Mouse (Mus musculus) kidney, embryonic 15.5 days (tissue): ENCODE results near the gene Cdk13. TPM values are rescaled to one million over a fixed set of nuclear protein-coding genes. Genes with fewer than 3 reads are reported as not detected.
A peak's percentile ranks its signal among the peaks of the same experiment; 100 is the strongest.

ENCODE experiments used
- ATAC-seq: fragments of 200-750 bp; cut with Nextera tagmentation; replicated peaks from 2 replicates; pipeline ENCODE4 v1.8.0; 2017; ENCODE audit warnings: moderate TSS enrichment; ENCODE audit not compliant: low FRiP score
- H3K27ac ChIP-seq: fragments of 300-500 bp; sonication (generic); 2 replicates; pipeline ENCODE4 v1.5.1; 2015; ENCODE audit warnings: mild to moderate bottlenecking, inconsistent platforms
- H3K27me3 ChIP-seq: fragments of 300-500 bp; sonication (generic); 2 replicates; pipeline ENCODE4 v1.6.1; 2015; ENCODE audit warnings: inconsistent platforms
- H3K36me3 ChIP-seq: fragments of 300-500 bp; sonication (generic); 2 replicates; pipeline ENCODE4 v1.6.1; 2015; ENCODE audit warnings: inconsistent platforms
- H3K4me1 ChIP-seq: fragments of 300-500 bp; sonication (generic); 2 replicates; pipeline ENCODE4 v1.6.1; 2015; ENCODE audit warnings: inconsistent platforms
- H3K4me2 ChIP-seq: fragments of 300-500 bp; sonication (generic); 2 replicates; pipeline ENCODE4 v1.6.1; 2015; ENCODE audit warnings: moderate library complexity, mild to moderate bottlenecking, inconsistent platforms
- H3K4me3 ChIP-seq: fragments of 300-500 bp; sonication (generic); replicated peaks from 2 replicates; pipeline ENCODE4 v1.5.1; 2015; ENCODE audit warnings: mild to moderate bottlenecking, inconsistent platforms
- H3K9ac ChIP-seq: fragments of 300-500 bp; sonication (generic); 2 replicates; pipeline ENCODE4 v1.6.1; 2015; ENCODE audit warnings: mild to moderate bottlenecking, inconsistent platforms
- H3K9me3 ChIP-seq: fragments of 300-500 bp; sonication (generic); replicated peaks from 2 replicates; pipeline ENCODE4 v1.6.1; 2016; ENCODE audit warnings: inconsistent platforms
- WGBS: fragments of 180-500 bp; shearing (Covaris S2); methylation state at CpG from one replicate; pipeline ENCODE4 v1.1.7; 2015; ENCODE audit warnings: mixed read lengths; 5-methylcytosine and 5-hydroxymethylcytosine counted together
- polyA plus RNA-seq: library from polyadenylated mRNA; unstranded; fragments of >200 nt; fragmentation: Nextera tagmentation; extraction: Ambion mirVana; gene quantifications from 2 replicates; pipeline ENCODE4 v1.2.1, GENCODE M21; 2015

Cdk13 gene
- polyA plus RNA-seq, 1 experiment from 2014 or later: 15.3 TPM

GRCm38 (mm10) chr13:17728798-17729197, 76.1 kb downstream of the Cdk13 start:
- Histone ChIP-seq H3K4me3 (no peak overlapping the region), H3K9ac (no peak overlapping the region), H3K36me3 (peaks cover 19% of the 10 kb centered on the region), H3K4me1 (no peaks in the 10 kb centered on the region), H3K27me3 (no peaks in the 10 kb centered on the region), H3K9me3 (no peaks in the 10 kb centered on the region), H3K27ac (no peak overlapping the region), H3K4me2 (no peak overlapping the region)
- 92% methylated on average over 3 of the region's 3 CpGs for WGBS
- no peak for ATAC-seq

- ATAC-seq: no peak
Observed at GRCm38 (mm10) chr13:17727922-17728321, 77.0 kb downstream of the Cdk13 start.

DNA sequence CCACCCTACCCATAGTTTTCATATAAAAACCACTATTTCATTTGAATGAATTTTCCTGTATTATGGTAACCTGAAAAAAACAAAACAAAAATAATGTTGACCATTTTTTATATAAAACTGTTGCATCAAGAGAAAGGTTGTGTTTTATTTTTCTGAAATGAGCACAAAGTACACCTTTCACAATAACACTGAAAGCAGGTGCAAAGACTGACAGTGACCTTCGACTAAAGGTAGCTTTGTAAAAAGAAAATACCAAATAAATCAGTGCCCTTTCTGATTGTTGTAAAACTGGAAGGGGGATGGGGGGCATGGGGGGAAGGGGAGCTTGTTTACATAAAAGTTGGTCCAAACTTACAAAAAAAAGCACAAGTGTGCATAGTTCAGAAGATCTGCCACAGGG, 87.5 kb downstream of the Cdk13 start:
- Histone ChIP-seq H3K4me3 (no peak overlapping the region), H3K27me3 (no peaks in the 10 kb centered on the region), H3K9me3 (no peaks in the 10 kb centered on the region), H3K36me3 (peaks cover 46% of the 10 kb centered on the region), H3K9ac (no peak overlapping the region), H3K27ac (no peak overlapping the region), H3K4me2 (no peak overlapping the region), H3K4me1 (no peaks in the 10 kb centered on the region)
- no peak for ATAC-seq
- 86% methylated on average over 1 of the region's 1 CpGs for WGBS

More at GRCm38 (mm10) chr13:17727922-17728321, 77.0 kb downstream of the Cdk13 start:
- H3K4me2 ChIP-seq: no peak overlapping the region
- H3K27ac ChIP-seq: no peak overlapping the region
- no peaks in the 10 kb centered on the region for H3K27me3 ChIP-seq
- no peak overlapping the region for H3K9ac ChIP-seq
- H3K4me1 ChIP-seq: no peaks in the 10 kb centered on the region
- peaks cover 21% of the 10 kb centered on the region for H3K36me3 ChIP-seq
- H3K4me3 ChIP-seq: no peak overlapping the region
- 87% methylated on average over 4 of the region's 4 CpGs for whole genome bisulfite sequencing
- H3K9me3 ChIP-seq: no peaks in the 10 kb centered on the region

DNA sequence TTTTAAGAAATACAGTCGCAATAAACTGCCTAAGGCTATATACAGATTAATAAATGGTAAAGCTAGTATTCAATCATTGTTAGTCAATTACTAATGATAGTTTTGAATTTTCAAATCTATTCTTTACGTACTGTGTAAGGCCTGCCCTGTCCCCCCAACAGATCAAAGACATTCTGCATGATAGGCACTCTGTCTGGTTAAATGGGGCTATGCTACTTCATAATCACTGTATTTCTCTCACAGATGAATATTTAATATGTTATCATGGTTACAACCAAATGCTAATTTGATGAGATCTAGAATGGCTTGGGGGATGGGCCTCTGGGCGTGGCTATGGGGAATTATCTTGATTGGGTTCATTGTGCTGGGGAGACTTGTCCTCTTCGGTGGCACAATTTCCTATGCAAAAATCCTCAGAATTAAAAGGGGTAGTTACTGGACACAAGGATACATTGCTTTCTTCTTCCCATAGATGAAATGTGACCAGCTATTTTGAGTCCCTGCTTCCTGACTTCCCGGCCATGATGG, 96.0 kb downstream of the Cdk13 start:
- WGBS: 79% methylated on average over 5 of the region's 5 CpGs
- peaks cover 3% of the 10 kb centered on the region; the same call in 1 of the 2 replicates for H3K36me3 ChIP-seq
- H3K4me2 ChIP-seq: no peak overlapping the region
- H3K9ac ChIP-seq: no peak overlapping the region
- H3K27me3 ChIP-seq: no peaks in the 10 kb centered on the region
- no peak overlapping the region for H3K4me3 ChIP-seq
- no peak for ATAC-seq
- H3K27ac ChIP-seq: no peak overlapping the region
- H3K4me1 ChIP-seq: no peaks in the 10 kb centered on the region
- no peaks in the 10 kb centered on the region for H3K9me3 ChIP-seq

DNA sequence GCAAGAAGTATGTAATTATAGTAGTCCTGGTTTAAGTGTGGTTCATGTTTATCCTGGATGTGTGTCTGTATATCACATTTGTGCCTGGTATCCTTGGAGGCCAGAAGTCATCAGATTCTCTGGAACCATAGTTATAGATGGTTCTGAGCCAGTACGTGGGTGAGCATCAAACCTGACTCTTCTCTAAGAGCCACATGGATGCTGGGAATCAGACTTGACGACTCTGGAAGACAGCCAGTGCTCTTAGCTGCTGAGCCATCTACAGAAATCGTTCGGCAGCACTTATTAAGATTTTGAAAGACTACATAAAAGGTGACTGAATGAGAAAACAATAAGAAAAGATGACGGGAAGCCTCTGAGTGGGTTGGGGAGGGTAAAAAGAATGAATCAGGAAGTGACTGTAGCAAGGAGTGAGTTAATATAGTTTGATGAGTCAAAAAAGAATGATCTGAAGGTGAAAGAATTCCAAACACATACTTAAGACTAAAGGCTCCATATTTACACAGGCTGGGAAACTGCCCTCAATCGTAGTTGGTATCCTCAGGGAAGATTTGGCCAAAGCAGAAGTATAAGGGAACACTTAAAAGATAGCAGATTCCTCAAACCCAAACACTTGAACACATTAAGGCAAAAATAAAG, 99.6 kb downstream of the Cdk13 start:
- no peak overlapping the region for H3K27ac ChIP-seq
- no peaks in the 10 kb centered on the region for H3K4me1 ChIP-seq
- 84% methylated on average over 6 of the region's 6 CpGs for WGBS
- H3K9ac ChIP-seq: no peak overlapping the region
- no peaks in the 10 kb centered on the region for H3K9me3 ChIP-seq
- H3K4me3 ChIP-seq: no peak overlapping the region
- H3K4me2 ChIP-seq: no peak overlapping the region
- H3K36me3 ChIP-seq: peaks cover 8% of the 10 kb centered on the region; the same call in 1 of the 2 replicates
- ATAC-seq: no peak
- H3K27me3 ChIP-seq: no peaks in the 10 kb centered on the region

GRCm38 (mm10) chr13:17702311-17702710, 102.6 kb downstream of the Cdk13 start:
- Histone ChIP-seq H3K4me3 (no peak overlapping the region), H3K9ac (no peak overlapping the region), H3K4me1 (peaks cover 4% of the 10 kb centered on the region; the same call in 1 of the 2 replicates), H3K36me3 (peaks cover 12% of the 10 kb centered on the region; the same call in 1 of the 2 replicates), H3K4me2 (no peak overlapping the region), H3K27ac (no peak overlapping the region), H3K9me3 (no peaks in the 10 kb centered on the region), H3K27me3 (no peaks in the 10 kb centered on the region)
- ATAC-seq: no peak

DNA sequence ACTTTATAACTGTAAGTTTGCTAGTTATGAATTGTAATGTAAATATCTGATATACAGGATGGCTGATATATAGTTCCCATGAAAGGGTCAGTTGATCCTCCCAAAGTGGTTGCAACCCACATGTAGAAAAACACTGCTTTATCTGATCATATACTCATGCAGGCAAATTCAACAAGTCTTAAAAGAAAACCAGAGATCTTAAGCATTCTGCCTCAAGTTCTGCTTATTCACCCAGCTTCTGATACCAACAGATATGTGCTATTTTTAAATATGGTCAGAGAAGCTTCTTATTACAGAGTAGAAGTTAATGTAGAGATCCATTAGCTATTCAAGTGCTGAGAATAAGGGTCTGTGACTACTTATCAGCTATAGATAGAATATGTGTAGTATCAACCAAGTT, 103.6 kb downstream of the Cdk13 start:
- H3K36me3 ChIP-seq: peaks cover 12% of the 10 kb centered on the region; the same call in 1 of the 2 replicates
- ATAC-seq: no peak
- H3K9me3 ChIP-seq: no peaks in the 10 kb centered on the region
- H3K27ac ChIP-seq: no peak overlapping the region
- H3K4me2 ChIP-seq: no peak overlapping the region
- H3K9ac ChIP-seq: no peak overlapping the region
- H3K4me3 ChIP-seq: no peak overlapping the region
- H3K4me1 ChIP-seq: peaks cover 7% of the 10 kb centered on the region; the same call in 1 of the 2 replicates
- H3K27me3 ChIP-seq: no peaks in the 10 kb centered on the region

DNA sequence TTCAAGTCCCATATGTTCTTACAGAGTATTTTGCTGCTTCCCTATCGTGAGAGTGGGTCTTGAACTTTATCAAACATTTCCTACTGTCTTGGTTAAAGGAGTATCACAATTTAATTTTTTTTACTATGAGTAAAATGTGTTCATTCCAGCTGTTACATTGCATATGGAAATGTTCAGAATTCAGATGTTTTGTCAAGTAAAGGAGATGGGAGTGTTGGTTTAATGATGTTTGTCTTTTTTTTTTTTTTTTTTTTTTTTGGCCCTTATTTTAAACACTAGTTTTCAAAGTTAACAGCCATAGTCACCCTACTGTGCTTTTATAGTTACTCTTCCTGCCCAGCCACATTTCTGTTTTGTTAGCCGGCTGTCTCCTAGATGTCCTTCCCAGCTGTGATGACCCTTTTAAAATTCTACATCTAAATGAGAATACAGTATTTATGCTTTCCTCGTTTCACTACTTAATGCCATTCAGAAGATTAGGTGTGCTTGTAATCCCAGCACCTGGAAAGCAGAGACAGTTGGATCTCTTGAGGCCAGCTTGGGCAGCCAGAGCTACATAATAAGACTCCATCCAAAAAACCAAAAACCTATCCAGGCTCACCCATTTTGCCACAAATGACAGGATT, 104.7 kb downstream of the Cdk13 start:
- Histone ChIP-seq H3K4me2 (no peak overlapping the region), H3K9me3 (no peaks in the 10 kb centered on the region), H3K36me3 (peaks cover 12% of the 10 kb centered on the region; the same call in 1 of the 2 replicates), H3K27ac (no peak overlapping the region), H3K27me3 (no peaks in the 10 kb centered on the region), H3K9ac (no peak overlapping the region), H3K4me3 (no peak overlapping the region), H3K4me1 (peaks cover 7% of the 10 kb centered on the region; the same call in 1 of the 2 replicates)
- WGBS: 85% methylated on average over 3 of the region's 3 CpGs
- no peak for ATAC-seq

GRCm38 (mm10) chr13:17695898-17696580, 108.9 kb downstream of the Cdk13 start:
- ATAC-seq: no peak
- peak overlapping the region; percentile 92 for H3K9ac ChIP-seq
- peak overlapping the region; percentile 94 for H3K27ac ChIP-seq
- H3K4me2 ChIP-seq: peak overlapping the region; percentile 65
- WGBS: 11% methylated on average over 7 of the region's 7 CpGs
- peak overlapping the region; percentile 88 for H3K4me3 ChIP-seq
- no peaks in the 10 kb centered on the region for H3K9me3 ChIP-seq
- H3K36me3 ChIP-seq: peaks cover 8% of the 10 kb centered on the region; the same call in 1 of the 2 replicates
- no peaks in the 10 kb centered on the region for H3K27me3 ChIP-seq
- H3K4me1 ChIP-seq: peaks cover 12% of the 10 kb centered on the region

- peaks cover 12% of the 10 kb centered on the region for H3K4me1 ChIP-seq
- H3K27ac ChIP-seq: peak within 1 kb of the TSS; percentile 94
- under 1% methylated on average over 66 of the region's 66 CpGs for WGBS
- ATAC-seq: peak; percentile 99
- H3K27me3 ChIP-seq: no peaks in the 10 kb centered on the region
- H3K9ac ChIP-seq: peak within 1 kb of the TSS; percentile 92
- peaks cover 4% of the 10 kb centered on the region; the same call in 1 of the 2 replicates for H3K36me3 ChIP-seq
- H3K4me2 ChIP-seq: peak within 1 kb of the TSS; percentile 65
- H3K9me3 ChIP-seq: no peaks in the 10 kb centered on the region
- H3K4me3 ChIP-seq: peak within 1 kb of the TSS; percentile 88
Observed at GRCm38 (mm10) chr13:17694911-17695699, 109.8 kb downstream of the Cdk13 start, which contains the start of the genes Mplkip and Sugct. Mplkip (plus strand) TSS chr13:17695192. Sugct (minus strand) TSS chr13:17695553.

GRCm38 (mm10) chr13:17694414-17694813, 110.5 kb downstream of the Cdk13 start:
- Histone ChIP-seq H3K27me3 (no peaks in the 10 kb centered on the region), H3K27ac (peak overlapping the region; percentile 89), H3K9me3 (no peaks in the 10 kb centered on the region), H3K4me3 (peak overlapping the region; percentile 88), H3K4me2 (peak overlapping the region; percentile 62), H3K36me3 (peaks cover 4% of the 10 kb centered on the region; the same call in 1 of the 2 replicates), H3K9ac (peak overlapping the region; percentile 67), H3K4me1 (peaks cover 15% of the 10 kb centered on the region)
- ATAC-seq: peak; percentile 87
- under 1% methylated on average over 24 of the region's 25 CpGs for WGBS
